Mouse (Mus musculus): ENCODE results near the gene Lmnb2. TPM values are rescaled to one million over a fixed set of nuclear protein-coding genes. Genes with fewer than 3 reads are reported as not detected.
A peak's percentile ranks its signal among the peaks of the same experiment; 100 is the strongest.

The Lmnb2 gene
- total RNA-seq, 2 experiments from 2014 or later: 20.8 to 21.9 TPM

DNA sequence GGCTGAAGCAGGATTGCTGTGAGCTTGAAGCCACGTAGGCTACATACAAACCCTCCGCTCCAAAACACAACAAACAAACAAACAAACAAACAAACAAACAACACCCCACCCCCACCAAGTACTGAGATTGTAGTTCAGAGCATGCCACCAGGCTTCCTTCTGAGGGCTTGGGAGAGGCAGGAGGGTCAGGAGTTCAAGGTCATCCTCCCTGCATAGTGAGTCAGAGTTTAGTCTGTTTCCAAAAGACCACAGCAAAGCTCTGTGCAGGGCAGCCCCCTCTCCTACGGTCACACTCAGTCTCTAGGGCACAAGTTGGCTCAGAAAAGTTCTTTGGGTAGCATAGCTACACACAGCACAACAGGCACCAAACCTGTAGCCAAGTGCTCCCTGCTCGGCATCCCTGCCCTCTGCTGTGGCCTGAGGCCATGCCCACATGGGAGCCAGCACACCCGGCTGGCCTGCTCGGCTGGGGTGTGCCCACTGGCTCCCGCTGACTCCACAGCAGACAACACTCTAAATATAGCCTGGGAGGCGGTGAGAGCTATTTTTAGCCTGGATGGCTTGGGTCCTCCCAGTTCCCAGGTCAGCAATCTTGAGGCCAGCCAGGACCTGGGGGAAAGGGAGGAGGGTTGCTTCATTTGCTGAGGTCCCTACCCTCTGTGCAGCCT is 22.4 kb upstream of the Lmnb2 start:
- no peak for TF ChIP-seq CTCF (conservative IDR thresholded peaks at IDR 0.05)
- H3K27ac ChIP-seq: peak overlapping the region; percentile 46; the same call in 1 of the 2 replicates
- no peak for DNase-seq (ENCODE audit: low spot score in 2 of 2)
- peak overlapping the region; percentile 55; the same call in 1 of the 2 replicates for H3K4me3 ChIP-seq

DNA sequence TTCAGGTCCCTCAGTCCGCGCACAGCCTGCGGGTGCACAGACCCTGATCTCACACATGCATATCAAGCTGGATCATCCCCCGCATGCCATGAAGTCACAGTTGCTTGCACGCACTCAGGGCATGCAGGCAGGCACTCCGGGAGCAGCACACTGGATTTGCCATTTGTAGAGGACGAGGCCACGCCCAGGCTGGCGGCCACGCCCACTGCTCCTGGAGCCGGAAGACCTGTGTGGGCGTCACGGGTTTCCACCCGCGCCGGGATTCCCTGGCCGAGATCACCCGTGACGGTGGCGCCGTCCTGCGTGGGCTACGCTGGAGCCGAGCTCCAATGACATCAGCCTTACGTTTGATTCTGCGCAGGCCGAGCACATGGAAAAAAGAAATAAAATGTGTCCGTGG is 21.6 kb upstream of the Lmnb2 start:
- peak in 1 of 2 experiments; percentile 73 for DNase-seq (ENCODE audit: low spot score in 2 of 2)
- Histone ChIP-seq H3K27ac (peak overlapping the region; percentile 46; the same call in 1 of the 2 replicates), H3K4me3 (peak overlapping the region; percentile 55)
- no peak for TF ChIP-seq CTCF (conservative IDR thresholded peaks at IDR 0.05)

DNA sequence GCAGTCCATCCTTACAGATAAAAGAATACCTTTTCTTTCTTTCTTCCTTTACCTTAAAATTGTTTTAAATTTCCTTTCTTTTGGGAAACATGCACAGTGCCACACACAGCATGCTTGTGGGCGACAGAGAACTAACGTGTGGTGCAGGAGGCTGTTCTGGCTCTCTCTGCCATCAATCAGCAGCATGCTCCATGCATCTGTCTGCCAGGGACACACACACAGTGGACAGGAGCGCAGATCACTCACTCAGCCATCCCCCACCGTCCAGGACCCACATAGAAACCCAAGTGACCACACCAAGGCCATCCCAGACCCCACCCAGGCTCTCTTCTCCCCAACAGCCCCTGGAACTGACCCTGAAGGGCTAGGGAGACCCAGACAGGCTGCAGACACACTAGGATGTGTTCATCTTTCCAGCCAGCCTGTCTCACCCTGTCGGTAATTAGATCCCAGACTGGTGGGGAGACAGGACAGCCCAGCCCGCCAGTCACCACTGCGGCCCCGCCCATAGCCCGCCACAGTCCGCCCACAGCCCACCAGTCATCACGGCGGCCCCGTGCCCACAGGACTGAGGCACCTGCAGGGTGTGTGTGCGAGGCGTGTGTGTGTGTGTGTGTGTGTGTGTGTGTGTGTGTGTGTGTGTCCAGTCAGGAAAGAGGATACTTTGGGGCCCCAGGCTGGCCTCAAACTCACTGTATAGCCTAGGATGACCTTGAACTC is 20.9 kb upstream of the Lmnb2 start:
- peak overlapping the region; percentile 14; the same call in 1 of the 2 replicates for H3K27ac ChIP-seq
- no peak for TF ChIP-seq CTCF (conservative IDR thresholded peaks at IDR 0.05)
- DNase-seq (ENCODE audit: low spot score in 2 of 2): no peak
- H3K4me3 ChIP-seq: no peak overlapping the region; the same call in 1 of the 2 replicates

DNA sequence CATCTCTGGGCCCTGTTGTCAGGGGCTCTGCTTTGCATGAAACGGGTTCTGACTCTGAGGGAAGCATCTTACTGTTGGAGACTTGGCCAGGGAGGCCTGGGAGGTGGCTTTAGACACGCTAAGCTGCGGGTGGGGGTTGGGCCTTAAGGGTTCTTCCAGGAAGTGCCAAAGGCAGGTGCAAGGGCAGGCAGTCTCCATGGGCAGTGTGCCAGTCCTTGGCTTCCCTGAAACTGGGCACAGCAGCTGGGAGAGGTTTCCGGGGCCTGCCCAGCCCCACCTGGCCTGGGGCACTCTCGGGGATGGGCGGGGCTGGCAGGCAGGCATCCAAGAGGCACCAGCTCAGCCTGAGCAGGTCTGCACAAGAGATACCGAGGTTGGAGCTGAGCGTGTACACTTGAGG is 19.6 kb upstream of the Lmnb2 start:
- no peak overlapping the region for H3K4me3 ChIP-seq
- H3K27ac ChIP-seq: no peak overlapping the region
- no peak for TF ChIP-seq CTCF (conservative IDR thresholded peaks at IDR 0.05)
- DNase-seq (ENCODE audit: low spot score in 2 of 2): no peak

DNA sequence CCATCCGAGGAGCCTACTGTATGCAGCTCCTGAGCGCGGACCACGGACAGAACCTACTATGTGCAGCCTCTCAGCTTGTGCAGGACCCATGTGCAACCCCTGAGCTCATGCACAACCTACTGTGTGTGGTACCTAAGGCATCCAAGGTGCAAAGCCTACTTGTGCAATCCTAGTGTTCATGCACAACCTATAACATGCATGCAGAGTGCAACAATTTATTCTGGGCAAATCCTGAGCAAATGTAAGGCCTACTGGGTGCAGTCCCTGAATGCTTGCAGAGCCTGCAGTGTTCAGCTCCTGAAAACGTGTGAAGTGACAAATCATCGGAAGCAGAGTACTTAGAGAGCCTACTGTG is 18.7 kb upstream of the Lmnb2 start:
- no peak for TF ChIP-seq CTCF (conservative IDR thresholded peaks at IDR 0.05)
- peak overlapping the region; percentile 30; the same call in 1 of the 2 replicates for H3K4me3 ChIP-seq

DNA sequence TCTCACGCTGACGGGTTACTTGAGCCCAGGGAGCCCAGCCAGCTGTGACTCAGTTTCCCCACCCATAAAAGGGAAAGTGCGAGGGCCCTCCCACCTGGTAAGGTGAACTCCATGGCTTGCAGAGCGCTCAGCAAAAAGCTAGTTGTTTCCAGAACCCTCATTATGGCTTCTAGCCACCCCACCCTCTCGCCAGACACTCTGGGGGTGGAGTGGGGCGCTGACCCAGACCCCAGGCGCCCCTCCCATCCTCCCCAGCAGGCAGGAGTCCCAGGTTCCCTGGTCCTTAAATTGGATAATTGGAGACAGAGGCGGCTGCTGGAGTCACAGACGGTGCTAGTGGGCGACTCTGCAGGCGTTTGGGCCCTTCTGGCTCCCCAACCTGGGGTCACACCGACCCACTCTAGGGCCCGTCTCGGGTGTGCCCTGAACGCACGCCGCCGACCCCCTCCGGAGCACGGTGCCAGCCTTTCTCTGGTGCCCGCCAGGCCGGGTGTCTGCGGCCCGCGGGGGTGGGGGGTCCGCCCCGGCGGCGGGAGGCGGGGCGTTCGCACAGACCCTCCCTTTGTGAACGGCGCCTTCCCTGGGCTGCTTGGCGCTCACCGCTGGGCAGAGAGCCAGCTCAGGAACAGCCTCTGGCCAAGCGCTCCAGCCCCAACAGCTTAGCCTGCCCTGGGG is 18.2 kb upstream of the Lmnb2 start:
- Histone ChIP-seq H3K27ac (peak overlapping the region; percentile 40), H3K4me3 (peak overlapping the region; percentile 30)
- no peak for TF ChIP-seq CTCF (conservative IDR thresholded peaks at IDR 0.05)
- DNase-seq (ENCODE audit: low spot score in 2 of 2): peak; percentile 34 to 51

More for the DNA sequence above, 18.7 kb upstream of the Lmnb2 start:
- no peak for DNase-seq (ENCODE audit: low spot score in 2 of 2)
- no peak overlapping the region for H3K27ac ChIP-seq

DNA sequence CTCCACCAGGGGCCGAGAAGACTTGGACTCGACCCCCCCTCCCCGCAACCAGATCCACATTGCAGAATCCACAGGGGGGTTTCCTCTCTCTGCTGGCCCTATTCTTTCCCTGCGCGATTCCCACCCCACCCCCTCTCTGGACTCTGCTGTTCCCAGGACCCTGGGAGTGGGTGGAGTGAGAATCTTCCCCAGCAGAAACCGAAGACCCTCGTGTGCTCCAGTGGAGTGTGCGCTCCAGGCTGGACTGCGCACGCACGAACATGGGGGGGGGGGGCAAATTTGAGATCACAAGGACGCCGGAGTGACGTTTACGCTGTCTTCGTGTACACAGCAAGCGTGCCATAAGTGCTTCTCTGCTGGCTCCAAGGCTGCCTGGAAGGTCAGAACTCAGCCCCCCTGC is 17.7 kb upstream of the Lmnb2 start:
- Histone ChIP-seq H3K27ac (no peak overlapping the region), H3K4me3 (no peak overlapping the region; the same call in 1 of the 2 replicates)
- TF ChIP-seq CTCF (conservative IDR thresholded peaks at IDR 0.05): no peak
- DNase-seq (ENCODE audit: low spot score in 2 of 2): no peak

DNA sequence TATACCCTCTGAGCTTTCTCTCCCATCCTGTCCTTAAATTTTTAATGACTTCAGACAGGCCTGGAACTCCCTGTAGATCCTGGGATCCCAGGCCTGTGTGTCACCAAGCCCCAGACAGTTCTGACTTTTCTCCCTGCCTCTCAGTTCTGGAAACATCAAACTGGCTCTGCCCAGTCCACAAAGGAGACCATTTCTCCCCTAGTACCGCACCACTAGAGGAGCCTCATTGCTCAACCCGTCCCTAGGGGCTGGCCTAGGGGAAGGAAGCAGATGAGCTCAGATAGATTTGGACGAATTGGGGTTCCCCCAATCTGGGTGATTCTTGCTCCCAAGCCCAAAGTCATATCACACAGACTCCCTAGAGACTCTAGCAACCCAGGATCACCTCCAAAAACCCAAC is 17.2 kb upstream of the Lmnb2 start:
- H3K27ac ChIP-seq: no peak overlapping the region
- H3K4me3 ChIP-seq: no peak overlapping the region
- TF ChIP-seq CTCF (conservative IDR thresholded peaks at IDR 0.05): peak; percentile 19; the same call in 1 of the 2 replicates
- no peak for DNase-seq (ENCODE audit: low spot score in 2 of 2)

DNA sequence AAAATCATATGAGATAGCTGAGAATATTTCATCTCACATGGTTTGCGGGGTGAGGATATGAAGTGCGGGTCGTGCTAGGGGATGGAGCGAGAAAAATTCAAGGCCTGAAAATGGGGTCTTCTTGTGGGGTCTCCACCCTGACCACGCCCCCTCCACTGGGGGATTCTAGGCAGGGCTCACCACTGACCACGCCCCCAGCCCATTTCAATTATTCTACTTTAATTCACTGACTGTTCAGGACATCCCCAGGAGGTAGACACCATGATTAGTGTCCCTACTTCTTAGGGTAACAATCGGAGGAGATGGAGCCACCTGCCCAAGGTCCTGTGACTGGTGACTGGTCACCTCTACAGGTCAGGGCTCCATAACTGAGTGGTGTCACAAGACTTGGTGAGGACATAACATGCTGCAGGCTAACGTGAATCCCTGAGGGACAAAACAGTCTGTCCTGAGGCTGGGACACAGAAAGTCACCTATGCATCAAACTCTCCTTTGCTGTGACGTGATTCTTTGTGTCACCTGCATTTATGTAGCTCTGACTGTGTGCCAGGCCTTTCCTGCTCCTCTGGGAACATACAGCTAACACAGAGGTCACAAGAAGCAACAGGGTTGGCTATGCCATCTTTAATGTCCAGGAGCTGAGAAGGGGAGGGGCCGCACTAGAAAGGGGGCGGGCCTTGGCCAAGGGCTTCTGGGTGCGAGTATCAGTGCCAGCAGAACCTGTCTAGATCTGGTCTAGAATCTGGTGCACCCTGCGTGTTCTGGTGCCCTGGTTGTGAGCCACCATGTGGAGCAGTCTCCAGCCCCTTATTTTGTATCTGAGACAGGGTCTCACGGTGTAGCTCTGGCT is 16.3 kb upstream of the Lmnb2 start:
- no peak overlapping the region for H3K4me3 ChIP-seq
- no peak for DNase-seq (ENCODE audit: low spot score in 2 of 2)
- H3K27ac ChIP-seq: no peak overlapping the region
- TF ChIP-seq CTCF (conservative IDR thresholded peaks at IDR 0.05): no peak

DNA sequence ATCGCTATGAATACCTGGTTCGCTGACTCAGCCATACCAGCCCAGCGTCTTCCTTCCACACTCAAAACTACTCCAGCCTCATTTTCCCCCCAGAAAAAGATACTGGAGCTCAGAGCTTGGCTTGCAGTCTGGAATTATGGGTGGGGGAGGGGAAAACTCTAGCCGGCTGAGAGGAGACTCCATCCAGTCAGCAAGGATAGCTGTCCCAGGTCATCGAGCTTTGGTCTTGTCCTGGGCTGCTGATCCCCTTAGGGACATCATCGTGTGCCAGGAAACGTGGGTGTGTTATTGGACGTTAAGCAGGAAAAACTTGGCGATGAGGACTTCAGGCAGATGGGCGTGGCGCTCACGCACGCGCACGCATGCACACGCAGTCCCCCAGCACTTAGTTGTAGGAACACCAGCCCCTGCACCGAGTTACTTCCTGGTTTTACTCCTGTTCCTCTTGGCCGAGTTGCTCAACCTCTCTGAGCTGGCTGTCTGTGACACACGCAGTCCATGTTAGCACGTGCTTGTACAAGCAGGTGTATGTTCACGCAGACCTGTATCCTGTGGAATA is 15.5 kb upstream of the Lmnb2 start:
- H3K27ac ChIP-seq: no peak overlapping the region
- H3K4me3 ChIP-seq: peak overlapping the region; percentile 32; the same call in 1 of the 2 replicates
- no peak for DNase-seq (ENCODE audit: low spot score in 2 of 2)
- TF ChIP-seq CTCF (conservative IDR thresholded peaks at IDR 0.05): no peak

DNA sequence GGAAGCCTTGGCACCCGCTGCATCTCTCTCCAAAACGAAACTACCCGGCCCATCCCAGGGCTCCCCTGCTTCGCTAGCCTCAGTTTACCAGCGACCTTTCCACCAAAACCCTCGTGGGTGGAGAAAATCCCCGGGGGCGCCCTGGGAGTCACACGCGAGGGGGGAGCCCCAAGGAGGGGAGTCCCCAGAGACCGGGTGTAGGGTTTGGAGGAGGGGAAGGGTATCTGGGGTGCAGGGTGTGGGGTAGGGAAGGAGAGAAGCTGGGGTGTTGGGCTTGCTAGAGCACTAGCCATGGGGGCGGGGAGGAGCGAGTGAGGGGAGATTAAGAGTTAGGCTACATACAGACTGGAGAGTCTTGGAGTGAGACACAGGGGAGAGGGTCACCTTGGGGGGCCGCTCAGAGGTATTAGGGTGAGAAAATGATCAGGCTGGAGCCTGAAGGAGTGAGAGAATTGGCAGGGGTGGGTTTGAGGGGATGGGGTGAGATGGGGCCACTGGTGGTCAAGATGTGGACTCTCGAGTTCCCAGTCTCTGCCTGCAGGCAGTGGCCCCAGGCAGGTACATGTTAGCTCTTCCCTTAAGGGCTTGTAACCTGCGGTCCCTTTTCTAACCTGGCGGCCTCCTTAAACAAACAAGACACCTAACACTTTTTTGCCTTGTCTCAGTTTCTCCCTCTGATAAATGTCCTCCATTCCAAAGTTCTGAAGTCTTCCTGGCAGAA is 14.8 kb upstream of the Lmnb2 start:
- Histone ChIP-seq H3K27ac (no peak overlapping the region; the same call in 1 of the 2 replicates), H3K4me3 (peak overlapping the region; percentile 65)
- no peak for TF ChIP-seq CTCF (conservative IDR thresholded peaks at IDR 0.05)
- no peak for DNase-seq (ENCODE audit: low spot score in 2 of 2)
